Mouse (Mus musculus): ENCODE measurements around the gene Fam227a.
"Not testable (repeated sequence)": the region's sequence is repeated elsewhere in the genome, so short reads cannot be mapped to it uniquely, and the experiment has no call there.

The Fam227a gene

DNA sequence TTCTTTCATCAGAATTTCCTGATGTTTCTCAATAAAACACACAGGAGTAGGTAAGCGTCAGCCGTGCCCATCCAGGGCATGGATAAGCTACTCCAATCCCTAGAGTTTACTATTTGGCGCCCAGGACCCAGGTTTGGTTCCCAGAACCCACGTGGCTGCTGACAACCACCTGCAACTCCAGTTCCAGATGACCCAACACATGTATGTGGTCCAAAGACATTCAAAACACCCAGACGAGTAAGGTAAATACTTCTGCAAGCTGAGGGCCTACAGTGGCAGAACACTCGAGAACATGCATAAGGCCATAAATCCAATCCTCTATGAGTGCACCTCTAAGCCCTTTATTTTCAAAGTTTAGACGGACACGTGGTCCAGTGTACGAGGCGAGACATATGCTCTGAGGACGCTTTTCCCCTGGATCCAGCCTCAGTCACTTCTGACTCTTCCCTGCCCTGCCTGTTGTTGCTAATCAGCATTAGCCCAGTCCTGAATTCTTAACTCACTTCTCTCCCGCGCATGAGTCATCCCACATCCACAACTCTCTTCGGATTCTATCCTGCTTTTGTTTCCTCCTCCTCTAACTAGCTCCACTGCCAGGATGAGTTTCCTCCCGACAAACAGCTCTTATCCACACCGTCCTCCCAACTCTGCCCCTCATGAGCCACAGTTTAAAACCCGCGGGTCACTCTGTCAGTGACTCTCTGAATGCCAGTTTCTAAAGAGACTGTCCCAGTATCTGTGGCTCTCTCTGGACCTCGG is 25.1 kb upstream of the Fam227a start:
- no peak for DNase-seq

DNA sequence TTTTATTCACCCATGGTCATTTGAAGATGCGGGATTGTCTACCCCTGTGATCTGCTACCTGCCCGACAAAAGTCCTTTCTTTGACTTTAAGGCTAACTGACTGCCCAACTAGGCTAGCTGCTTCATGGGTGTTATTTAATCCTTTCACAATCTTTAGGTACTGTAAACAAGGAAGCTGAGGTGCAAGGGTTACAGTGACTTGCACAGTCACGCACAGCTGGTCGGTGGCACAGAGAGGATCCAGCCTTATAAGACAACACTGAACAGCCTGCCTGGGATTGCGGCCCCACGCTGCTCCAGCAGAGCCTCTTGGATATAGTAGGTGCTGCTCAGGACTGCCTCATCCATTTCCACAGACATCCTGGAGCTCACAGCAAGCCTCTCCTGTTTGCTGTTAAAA is 24.4 kb upstream of the Fam227a start:
- DNase-seq, result no peak

DNA sequence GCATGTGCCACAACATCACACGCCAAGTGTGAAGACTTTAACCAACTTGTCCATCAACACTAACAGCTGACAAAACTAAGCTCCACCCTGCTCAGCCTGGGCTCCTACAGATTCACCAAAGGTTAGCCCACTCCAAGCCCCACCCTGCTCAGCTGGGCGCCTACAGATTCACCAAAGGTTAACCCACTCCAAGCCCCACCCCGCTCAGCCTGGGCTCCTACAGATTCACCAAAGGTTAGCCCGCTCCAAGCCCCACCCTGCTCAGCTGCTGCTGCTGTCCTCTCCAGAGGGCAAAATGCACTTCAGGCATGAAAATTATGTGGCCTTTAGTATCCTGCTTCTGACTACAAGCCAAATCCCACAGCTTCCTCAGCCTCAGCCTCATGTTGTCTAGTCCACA is 23.2 kb upstream of the Fam227a start:
- DNase-seq, result no peak

DNA sequence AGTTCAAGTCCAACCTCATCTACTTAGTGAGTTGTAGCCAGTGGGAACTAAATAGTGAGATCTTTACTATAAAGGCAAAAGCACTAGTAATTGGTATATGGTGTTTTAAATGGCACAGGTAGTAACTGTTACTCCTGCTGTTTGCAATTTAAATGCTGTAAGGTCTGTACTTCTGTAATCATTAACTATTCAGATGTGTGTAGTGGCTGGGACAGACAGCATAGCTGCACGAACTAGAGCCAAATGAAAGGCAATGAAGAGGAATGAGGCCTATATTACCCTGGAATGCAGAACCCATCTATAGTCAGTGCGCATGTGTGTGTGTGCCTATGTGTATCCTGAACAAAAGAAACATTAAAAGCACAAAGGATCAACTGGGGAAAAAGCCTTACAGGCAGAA is 19.2 kb upstream of the Fam227a start:
- DNase-seq, result no peak

DNA sequence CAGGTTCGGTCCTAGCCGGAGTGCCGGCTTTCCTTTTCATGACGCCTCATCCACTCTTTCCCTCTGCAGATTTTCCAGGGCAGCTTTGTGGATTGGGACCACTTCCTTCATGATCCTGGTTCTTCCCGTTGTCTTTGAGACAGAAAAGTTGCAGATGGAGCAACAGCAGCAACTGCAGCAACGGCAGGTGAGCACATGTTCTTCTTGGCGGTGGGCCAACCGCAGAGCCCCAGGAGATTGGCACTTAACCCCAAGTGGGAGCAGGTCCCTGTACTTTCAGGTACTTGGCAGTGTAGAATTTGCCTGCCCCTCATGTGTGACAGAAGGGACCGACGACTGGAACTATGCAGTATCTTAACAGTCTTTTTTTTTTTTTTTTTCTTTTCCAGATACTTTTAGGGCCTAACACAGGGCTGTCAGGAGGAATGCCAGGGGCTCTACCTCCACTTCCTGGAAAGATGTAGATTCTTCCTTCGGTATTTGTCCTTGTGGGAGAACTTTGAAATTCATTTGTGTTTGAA is 13.1 kb upstream of the Fam227a start:
- DNase-seq, result not testable (repeated sequence)

DNA sequence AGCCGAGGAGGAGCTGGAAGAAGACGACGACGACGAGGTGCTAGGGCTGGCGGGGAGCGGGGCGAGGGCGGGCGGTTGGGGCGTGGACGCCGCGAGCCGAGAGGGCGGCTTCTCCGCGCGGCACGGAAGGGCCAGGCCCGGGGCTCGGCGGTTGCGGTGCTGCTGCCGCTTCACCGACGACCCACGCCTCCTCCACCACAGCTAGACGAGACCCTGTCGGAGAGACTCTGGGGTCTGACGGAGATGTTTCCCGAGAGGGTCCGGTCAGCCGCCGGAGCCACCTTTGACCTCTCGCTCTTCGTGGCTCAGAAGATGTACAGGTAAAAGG is 12.2 kb upstream of the Fam227a start:
- DNase-seq, result no peak

DNA sequence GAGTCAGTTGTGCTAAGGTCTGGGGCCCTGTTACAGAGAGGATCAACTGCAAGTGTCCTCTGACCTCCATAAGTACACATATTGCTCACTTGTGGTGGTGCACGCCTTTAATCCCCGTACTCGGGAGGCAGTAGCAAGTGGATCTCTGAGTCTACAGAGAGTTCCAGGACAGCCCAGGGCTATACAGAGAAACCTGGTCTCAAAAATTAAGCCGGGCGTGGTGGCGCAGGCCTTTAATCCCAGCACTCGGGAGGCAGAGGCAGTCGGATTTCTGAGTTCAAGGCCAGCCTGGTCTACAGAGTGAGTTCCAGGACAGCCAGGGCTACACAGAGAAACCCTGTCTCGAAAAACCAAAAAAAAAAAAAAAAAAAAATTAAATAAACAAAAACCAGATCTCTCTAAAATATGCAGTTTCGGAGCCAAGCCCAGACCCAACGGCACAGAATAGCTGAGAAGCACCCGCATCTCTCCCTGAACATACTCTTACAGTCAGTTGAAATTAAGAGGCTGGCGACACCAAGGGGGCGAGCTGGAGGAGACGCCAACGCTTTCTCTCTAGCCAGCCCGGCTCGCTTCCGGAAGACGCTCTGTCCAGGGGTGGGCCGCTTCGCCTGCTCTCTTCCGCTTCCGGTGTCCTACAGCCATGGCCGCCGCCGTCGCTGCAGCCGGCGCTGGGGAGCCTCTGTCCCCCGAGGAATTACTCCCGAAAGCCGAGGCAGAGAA is 11.7 kb upstream of the Fam227a start, which contains the start of gene Tomm22:
Gene Tomm22, plus strand, starts transcription at position 613 of the 723 bp plus-strand sequence.
- peak; percentile 90 for DNase-seq

DNA sequence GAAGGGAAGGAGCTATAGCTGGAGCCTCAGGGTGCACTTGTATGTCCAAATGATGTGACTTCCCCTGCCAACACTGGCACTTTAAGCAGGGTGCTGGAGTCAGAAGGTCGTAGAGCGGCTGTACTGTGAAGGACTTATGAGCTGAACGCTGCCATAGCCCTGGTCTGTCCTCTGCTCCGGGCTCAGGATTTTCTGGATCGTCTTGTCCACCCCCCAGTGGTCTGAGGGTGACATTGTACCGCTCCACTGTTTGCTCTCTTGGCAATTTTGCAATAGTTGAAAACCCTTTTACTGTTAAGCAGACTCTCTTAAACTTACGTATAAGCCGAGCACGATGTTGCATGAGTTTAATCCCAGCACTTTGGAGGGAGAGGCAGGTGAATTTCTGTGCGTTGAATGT is 10.4 kb upstream of the Fam227a start:
- DNase-seq, result no peak

DNA sequence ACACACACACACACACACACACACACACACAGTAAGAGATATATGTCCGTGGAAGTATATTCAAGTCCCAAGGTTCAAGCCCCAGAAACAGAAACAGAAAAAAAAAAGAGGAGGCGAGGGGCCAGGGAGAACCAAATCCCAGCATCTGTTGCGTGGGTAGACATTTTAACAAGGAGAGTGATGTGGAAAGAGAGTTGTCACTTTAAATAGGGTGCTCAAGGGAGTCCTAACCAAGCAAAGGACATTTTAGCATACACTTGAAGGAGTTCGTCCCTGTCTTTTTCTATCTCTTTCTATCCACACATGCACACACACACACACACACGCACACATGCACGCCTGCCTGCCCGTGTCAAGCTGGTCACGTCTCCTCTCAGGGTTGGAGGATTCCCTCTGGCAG is 5.9 kb upstream of the Fam227a start:
- DNase-seq, result no peak

DNA sequence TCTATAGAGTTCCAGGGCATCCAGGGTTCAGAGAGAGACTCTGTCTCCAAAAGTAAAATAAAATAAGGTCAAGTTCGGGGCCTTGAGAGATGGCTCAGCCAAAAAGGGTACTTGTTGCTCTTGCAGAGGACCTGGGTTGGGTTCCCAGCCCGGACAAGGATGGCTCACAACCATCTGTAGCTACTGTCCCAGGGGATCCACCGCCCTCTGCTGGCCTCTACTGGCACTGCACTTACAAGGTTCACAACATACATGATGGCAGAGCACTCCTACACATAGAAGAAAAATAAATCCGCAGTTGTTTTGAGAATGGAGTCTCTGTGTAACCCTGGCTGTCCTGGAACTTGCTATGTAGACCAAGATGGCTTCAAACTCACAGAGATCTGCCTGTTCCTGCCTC is 3.1 kb upstream of the Fam227a start:
- DNase-seq, result peak; percentile 80

DNA sequence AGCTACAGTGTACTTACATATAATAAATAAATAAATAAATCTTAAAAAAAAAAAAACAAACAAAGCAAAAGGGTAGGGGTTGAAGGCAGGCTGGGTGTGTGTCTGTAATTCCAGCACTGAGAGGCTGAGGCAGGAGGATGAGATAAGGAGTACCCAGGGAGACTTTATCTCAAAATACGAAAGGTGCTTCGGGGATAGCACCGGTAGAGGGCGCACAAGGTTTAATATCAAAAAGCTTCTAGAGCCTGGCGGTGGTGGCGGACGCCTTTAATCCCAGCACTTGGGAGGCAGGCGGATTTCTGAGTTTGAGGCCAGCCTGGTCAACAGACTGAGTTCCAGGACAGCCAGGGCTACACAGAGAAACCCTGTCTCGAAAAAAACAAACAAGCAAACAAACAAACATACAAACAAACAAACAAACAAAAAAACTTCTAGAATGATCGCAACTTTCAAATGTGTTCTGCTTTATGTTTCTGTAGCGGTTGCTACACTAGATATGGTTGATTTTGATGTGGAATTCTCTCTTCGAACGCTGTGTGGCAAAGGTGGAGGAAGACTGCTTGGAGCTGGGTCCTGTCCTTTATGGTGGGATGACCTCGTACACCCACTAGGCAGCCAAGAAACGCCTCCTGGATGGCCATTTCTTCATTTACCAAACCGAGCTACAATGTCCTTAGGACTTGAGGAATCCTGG is 772 bp downstream of the Fam227a start:
- DNase-seq, result peak; percentile 94

DNA sequence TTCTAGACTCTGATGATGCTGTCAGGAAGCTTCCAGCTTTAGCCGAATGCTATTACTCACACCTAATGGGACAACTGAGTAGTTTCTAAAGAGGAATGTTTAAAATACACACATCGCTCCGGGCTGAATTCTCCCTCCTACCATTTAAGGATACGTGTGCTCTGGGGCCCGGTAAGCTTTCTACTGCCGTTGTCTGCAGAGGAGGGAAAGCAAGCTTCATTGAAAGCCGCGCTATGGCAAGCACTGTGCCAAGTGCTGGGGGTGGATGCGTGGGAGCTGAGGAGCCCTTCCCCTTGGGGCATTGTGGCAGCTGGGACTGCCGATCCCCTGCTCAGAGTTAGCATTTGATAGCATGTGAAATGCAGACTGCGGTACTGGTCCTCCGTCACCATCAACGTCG is 2.3 kb downstream of the Fam227a start:
- DNase-seq, result no peak

DNA sequence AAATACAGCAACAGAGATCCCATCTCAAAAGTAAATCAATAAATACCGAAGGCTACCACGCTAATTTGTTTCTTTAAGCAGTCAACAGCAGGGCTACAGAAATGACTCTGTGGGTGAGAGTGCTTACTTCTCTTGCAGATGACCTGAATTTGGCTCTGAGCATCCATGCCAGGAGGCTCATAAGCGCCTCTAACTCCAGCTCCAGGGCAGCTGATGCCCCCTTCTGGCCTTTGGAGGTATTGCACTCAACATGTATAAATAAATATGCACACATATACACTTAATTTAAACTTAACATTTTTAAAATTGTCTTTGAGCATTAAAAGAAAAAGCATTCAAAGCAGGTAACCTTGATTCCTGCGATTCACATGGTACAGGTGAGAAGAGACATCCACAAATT is 7.3 kb downstream of the Fam227a start:
- DNase-seq, result peak; percentile 54

DNA sequence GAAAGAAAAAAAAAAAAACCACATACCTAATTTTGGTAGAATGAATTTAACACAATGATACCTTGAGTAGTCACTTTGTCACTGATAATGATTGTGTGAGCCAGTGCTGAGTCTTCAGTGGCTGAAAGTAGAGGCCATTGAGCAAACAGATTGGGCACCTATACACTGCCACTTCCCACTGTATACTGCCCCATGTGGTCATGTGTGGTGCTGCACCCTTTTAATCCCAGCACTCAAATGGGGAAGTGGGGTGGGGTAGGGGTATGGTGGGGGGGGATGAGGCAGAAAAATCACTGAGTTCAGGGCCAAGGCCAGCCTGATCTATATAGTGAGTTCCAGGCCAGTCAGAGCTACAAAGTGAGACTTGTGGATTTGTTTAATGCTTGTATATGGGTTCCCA is 8.2 kb downstream of the Fam227a start:
- peak; percentile 78 for DNase-seq

DNA sequence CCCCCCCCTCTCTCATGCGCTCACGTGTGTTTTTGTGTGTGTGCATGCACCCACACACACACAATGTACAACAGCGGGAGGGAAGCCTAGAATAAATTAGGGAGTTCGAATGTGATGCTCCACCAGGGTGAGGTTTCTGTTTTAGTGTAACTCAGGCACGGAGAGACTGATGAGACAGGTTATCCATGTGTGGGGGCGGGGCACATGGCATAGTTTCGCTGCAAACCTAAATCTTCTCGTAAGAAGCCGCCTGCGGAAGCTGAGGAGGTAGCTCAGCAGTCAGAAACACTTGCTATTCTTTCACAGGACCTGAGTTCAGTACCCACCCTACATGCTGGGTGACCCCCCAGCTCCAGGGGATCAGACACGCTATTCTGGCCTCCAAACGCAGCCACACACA is 10.6 kb downstream of the Fam227a start:
- DNase-seq, result no peak

DNA sequence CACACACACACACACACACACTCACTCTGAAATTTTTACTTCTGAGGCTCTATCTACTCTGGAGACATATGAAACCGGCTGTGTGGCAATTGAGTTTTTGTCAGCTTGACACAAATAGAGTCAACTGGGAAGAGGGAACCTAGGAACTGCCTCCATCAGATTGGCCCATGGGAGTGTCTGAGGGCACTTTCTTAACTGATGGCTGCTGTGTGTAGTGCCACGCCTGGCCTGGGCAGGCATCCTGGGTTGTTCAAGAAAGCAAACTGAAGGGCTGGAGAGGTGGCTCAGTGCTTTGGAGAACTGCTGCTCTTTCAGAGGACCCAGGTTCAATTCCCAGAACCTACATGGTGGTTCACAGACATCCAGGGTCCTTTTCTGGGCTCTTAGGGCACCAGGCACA is 13.3 kb downstream of the Fam227a start:
- DNase-seq, result no peak

DNA sequence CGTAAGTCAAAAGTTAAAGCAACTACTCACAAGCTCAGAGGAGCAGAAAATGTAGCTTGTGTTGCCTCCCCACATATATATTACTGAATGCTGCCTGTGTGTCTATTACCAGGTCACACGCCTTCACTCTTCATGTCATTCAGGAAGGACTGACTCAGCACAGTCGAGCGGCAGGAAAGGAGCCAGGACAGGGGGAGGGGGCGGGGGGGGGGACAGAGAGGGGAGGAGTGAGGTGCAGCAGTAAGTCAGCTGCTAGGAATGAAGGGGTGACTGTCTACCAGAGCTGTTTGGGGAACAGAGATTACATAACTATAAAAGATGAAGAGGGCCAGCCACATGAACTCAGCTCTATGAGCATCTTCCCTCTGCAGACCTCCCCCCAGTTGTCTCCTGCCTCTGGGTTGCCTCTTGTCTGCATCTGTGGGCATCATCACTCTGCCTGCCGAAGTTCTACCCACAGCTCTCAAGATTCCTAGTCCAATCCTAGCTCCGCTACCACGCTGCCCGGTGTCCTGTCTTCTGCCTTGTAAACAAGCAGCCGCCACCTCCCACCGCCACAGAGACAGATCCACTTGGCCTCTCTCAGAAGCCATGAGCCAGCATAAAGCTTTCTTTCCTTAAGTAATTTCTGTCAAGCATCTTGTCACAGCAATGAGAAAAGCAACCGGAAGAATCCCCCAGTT is 17.5 kb downstream of the Fam227a start:
- DNase-seq, result no peak

DNA sequence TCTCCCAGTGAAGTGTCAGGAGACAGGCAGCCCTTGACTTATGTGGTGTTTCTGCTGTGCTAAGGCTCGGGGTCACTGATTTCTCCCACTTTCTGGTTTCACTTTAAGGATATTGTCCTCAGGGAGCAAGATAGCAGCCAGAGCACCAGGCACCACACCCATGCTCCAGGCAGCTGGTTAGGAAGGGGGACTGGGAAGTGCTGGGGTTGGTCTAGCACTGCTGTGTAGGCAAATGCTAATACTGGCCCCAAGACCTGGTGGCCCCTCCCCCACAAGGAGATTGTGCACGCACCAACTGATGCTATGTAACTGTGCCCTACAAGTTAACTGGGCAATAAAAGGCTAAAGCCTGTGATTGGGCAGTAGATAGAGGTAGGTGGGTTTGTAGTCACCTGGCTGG is 28.3 kb downstream of the Fam227a start:
- DNase-seq, result no peak

DNA sequence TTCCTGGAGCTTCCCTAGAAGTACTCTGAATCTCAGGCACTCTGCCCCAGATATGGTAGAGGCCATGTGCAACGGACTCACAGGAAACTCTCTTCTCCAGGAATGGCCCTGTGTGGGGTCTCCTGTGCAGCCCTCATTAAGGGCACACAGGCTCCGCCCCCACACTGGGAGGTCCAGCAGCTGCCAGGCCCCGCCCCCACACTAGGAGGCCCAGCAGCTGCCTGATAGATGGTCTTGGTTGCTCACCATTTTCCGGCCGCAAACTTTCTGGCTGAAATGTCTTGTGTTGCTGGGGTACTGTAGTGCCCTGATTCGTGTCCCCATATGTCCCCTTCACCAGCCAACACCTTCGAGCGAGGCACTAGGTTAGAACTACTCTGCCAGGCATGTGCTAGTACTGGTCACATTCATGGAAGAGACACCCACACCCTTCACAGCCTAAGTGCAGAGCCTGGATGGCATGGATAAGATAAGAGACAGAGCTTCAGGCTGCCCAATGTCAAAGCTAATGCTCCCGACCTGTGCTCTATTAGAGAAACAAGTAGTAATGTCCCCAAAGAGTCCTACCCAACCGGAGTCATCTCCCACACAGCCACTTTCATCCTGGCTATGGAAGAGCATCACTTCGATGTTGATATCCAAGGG is 38.9 kb downstream of the Fam227a start:
- no peak for DNase-seq

DNA sequence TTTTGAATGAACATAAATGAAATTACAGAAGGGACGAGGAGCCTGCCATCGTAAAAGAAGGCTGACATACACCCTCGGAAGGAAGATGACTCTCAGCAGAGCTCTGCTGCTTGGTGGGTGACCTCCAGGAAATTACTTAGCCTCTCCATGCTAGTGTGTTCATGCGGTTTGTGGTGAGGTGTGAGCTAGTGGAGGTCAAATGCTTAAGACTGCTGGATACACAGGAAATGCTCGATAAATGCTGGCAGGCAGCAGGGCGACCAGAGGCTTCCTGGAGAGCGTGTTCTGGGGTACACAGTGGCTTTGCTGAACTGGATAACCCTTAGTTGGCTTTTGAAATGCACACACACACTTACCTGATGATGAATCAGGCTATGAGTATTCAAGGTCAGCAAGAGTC is 40.3 kb downstream of the Fam227a start:
- DNase-seq, result no peak

DNA sequence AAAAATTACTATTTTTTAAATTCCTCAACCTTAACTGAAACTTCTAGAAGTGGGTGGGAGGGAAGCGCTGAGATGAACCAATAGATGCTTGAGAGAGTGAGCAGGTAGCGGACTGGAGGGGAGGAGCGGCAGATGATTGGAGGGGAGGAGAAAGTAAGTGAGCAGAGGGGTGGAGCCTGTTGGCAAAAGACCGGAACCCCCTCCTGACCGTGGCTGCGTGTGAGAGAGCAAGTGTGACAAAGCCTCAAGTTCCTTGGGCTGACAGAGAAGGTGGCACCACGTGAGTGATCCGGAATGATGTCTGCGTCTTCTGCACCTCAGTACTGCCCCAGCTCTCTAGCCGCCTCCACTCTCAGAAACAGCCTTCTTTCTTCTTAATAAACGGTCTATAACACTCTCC is 41.6 kb downstream of the Fam227a start:
- DNase-seq, result no peak

DNA sequence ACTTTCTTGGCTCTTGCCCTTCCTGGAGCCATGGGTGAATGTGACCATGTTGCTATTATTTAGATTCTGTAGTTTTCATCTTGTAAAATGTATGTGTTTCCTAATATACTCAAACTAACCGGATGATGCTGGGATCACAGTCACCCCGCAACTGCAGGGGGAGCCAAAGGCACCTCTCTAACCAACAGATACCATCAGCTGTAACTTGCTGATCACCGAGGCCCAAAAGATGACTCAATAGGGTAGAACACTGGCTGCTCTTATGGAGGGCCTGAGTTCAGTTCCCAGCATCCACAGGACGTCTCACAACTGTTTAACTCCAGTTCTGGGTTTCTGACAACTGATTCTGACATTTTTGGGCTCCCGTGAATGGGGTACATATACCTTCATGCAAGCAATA is 42.0 kb downstream of the Fam227a start:
- no peak for DNase-seq

DNA sequence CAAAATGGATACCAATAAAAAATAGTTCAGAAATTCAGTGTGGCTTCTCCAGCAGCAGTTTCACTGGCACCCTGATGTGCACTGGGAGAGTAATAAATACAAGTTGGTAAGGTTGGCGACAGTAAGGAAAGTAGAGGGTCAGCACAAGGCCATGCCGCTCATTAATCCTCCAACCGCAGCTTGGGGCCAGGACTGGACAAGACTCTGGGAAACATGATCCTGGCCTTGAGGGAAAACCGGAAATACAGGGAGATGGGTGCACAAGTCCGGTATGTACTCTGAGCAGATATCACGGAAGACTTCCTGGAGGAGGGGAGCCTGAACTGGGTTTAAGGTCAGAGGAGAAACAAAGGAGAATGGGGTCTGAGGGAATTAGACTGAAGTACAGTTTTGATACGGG is 43.3 kb downstream of the Fam227a start:
- no peak for DNase-seq
